Mouse (Mus musculus) spleen, postnatal 4 days (tissue): Measurements from ENCODE around the gene B3gnt9.
"Not testable (repeated sequence)": the region's sequence is repeated elsewhere in the genome, so short reads cannot be mapped to it uniquely, and the experiment has no call there.

Experiments used
- DNase-seq, 2 experiments: peaks; one replicate each; pipeline ENCODE4 v3.0.0; 2022; ENCODE audit warnings: low spot score in 2 of 2

B3gnt9 gene

DNA sequence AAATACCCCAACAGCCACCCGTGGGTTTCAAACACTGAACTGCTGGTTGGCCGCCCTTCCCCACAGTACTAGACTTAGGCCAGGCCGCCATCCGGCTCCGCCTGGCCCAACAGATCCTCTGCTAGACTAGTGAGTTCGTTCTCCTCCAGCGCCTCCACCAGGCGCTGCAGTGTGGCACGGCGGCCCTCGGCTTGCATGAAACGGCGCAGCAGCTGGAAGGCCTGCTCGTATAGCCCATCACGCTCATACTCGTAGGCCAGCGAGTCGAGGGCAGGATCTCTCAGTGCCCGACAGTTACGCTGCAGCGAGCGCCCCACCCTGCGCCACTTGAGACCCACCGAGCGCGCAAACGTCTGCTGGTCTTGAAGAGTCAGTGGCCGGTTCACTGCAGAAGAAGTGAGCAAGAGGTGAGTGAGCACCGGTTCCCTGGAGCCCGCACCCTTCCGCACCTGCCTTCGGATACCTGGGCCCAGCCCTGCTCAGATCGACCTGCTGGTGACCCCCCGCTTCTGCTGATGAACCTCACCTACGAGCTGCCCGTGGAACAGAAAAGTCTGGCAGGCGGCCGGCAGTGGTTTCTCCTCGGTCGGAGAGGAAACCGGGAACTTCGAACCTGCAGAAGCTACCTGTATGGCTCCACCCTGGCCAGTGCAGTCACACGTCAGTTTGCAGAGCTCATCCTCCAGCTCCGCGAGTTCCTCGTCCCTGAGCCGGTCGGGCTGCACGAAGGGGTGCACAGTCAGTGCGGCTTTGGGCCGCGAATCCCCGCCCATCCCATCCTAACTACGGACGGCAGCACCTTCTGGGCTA is 4.2 kb upstream of the B3gnt9 start:
- peak in 1 of 2 experiments; percentile 69 for DNase-seq

DNA sequence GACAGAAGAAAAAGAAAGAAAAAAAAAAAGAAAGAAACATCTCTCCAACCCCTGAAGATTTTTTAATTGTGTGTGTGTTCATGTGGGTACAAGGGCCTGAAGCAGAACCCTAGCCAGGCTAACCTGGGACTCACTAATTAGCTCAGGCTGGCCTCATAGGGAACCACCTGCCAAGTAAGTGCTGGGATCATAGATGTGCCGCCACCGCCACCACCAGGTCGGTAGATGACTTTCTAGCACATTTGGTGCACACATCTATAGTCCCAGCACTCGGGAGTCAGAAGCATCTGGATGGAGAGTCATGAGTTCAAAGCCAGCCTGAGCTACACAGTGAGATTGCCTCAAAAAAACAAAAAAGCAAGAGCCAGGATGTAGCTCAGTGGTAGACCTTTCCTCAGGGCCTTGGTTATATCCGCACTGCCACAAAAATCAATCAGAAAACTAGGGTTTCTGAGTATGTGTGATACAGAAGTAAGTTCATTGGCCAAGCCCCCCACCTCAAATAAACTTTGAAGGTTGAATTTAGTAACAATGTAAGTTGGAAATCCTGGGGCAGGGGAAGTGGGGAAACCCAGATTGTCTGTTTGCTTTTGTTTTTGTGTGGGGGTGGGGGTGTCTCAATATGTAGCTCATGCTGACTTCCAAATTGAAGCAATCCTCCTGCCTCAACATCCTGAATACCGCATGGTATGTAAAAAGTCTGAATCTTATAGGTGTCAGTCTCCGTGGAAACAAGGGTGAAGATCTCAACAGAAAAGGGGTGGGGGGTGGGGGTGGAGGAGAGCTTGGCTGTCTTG is 2.6 kb upstream of the B3gnt9 start:
- DNase-seq = no peak

DNA sequence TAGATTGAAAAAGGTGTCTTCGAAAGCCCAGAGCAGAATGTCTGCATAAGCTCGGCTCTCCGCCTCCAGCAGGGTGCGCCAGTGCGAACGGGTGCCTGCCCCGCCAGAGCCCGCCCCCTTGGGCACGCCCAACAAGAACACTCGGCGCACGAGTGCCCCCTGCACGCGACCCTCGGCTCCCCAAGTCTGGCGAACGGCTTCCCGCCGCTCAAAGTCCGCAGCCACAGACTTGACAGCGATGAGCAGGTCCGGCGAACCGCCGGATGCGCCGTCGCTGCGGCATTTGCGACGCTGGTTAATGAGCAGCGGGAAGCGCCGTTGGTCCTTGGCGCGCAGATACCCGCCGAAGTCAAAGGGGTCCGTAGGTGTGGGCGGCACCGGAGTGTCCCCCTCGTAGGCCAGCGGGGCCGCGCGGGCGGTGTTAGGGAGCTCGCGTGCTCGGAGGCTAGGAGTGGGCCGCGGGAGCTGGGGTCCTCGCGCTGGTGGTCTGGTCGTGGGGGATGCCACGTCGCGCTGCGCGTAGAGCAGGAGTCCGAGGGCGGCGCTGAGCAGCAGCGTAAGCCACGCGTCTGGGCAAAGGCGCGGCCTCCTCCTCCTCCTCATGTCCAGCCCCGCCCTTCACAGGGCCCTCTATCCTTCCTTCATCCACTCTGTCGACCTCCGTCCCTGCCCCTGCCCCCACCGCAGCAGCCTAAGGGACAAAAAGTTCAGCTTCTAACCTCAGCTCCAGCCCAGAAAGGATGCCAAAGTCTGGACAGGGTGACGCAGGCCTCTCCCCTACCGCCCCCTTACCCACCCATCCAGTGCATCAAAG is 594 bp downstream of the B3gnt9 start:
- DNase-seq = peak; percentile 90 to 97

DNA sequence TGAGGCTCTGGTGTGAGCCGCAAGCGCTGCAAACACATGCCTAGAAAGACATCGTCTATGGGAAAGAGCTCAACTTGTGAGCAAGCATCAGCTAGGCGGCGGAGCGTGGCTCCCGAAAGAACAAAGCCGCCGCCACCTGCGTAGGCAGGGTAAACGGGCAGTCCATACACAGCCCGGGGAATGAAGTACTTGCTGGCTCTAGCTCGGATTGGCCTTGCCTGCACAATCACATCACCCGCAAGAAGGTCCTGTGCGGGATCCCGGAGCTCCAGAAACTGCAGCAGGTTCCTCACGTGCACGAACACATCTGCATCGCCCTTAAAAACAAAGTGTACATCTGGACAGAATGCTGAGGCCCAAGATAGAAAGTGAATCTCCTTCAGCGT is 1.2 kb downstream of the B3gnt9 start:
- DNase-seq = peak in 1 of 2 experiments; percentile 63

DNA sequence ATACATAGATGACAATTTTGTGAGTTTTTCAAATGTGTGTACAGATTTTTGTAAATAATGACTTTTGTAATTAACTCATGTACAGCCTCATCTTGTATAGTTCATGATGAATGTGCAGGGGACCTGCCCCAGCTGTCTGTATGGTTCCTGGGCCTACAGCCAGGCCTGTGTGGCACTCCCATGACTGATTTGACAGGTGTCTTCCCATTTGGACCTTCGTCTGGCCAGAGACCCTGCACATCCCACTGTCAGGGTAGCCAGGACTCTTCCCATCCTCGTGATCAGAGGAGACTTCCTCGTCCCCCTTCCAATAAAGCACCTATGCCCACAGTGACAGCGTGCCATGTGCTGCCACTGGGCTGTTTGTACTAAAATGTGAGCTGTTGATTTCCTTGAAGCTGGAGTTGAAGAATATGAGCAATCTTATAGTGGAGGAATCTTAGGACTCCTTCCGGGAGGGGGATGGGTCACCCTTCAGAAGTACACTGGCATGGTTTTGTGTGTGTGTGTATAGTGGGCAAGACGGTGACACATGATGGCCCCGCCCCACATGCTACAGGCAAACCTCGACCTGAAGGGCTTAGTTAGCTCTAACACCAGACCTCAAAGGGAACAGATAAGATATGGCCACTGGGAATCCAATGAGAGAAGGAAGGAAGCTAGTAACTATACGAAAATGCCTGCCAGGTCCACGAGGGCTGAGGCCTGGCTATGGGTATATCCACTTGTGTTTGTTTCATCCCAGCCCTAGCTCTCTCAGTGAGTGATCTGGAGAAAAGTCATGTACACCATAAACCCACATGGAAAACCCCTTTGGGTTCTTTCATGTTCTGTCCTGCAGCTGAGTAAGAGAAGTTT is 2.0 kb downstream of the B3gnt9 start:
- DNase-seq = no peak

DNA sequence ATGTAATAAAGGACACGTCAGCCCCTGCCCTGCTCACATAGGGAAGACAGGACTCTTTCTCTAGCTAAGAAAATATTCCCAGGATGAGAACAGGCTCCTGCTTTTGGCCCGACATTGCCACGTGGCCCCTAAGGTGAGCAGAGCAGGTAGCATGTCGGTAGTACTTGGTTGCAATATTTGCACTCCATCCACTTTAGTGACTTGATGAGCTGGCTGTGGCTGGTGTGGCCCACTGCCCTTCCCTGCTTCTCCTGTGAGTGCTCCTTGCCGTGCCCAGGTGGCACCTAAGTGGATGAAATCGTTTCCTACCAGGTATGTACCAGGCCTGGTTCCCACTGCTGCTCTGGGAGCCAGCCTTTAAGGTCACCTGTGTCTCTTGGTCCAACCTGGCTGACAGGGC is 3.0 kb downstream of the B3gnt9 start:
- no peak for DNase-seq

DNA sequence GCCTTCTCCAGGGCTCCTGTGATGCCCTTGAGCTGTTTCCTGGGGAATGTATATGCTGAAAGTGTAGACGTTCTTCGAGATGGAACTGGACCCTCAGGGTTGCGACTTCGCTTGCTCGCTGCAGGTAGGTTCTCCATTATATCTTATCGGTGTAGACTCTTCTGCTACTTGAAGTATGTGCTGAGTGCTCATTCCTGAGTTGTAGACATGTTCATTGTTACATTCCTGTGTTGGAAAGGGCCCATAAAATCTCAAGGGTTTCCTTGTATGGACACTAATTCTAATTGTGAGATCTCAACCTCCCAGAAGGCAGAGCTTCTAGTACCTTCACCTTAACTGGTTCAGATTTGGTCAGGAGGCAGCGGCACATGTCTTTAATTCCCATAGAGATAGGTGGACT is 13.9 kb downstream of the B3gnt9 start:
- DNase-seq = no peak

DNA sequence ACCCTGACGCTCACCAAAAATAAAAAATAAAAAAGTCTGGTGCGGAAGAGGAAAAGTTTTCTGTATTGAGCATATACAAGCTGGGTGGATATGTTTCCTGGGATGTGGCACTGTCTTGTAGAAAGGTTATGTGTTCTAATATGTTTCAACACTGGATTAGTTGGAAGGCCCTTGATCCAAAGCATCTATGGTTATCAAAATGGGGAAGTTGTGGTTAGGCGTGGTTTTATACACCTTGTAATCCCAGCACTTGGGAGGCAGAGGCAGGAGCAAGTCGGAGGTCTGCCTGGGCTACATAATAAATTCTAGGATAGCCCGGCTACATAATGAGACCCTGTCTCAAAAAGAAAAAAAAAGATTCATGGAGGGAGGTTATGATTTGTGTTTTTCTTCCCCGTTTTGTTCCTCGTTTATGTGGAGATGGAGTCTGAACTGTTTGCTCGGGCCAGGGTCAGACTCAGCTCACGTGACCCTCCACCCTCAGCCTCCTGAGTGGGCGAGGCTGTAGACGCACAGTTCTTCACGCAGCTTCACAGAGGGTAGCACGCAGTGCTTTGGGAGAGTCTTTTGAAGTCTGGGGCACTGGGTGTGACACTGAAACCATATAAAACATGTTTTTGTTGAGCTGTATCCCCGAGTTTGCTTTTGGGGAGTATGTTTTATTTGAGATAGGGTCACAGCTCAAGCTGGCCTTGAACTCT is 17.4 kb downstream of the B3gnt9 start:
- no peak for DNase-seq

DNA sequence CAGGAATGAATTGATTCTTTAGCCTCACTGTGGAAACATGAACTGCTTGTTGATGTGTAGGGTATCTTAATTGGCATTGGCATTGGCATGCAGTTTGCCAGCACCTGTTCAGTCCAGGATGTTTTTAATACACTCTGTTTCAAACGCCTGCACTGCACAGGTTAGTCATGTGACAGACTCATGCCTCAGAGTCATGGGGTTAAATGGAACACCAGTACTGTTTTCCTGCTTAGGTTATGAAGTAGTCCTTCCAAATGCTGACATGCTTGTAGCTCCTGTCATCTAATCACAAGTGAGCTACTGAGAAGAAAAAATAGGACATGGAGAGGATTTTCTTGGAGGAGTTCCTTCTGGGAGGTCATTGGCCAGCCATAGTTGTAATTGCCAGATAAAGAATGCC is 19.7 kb downstream of the B3gnt9 start:
- DNase-seq = no peak

DNA sequence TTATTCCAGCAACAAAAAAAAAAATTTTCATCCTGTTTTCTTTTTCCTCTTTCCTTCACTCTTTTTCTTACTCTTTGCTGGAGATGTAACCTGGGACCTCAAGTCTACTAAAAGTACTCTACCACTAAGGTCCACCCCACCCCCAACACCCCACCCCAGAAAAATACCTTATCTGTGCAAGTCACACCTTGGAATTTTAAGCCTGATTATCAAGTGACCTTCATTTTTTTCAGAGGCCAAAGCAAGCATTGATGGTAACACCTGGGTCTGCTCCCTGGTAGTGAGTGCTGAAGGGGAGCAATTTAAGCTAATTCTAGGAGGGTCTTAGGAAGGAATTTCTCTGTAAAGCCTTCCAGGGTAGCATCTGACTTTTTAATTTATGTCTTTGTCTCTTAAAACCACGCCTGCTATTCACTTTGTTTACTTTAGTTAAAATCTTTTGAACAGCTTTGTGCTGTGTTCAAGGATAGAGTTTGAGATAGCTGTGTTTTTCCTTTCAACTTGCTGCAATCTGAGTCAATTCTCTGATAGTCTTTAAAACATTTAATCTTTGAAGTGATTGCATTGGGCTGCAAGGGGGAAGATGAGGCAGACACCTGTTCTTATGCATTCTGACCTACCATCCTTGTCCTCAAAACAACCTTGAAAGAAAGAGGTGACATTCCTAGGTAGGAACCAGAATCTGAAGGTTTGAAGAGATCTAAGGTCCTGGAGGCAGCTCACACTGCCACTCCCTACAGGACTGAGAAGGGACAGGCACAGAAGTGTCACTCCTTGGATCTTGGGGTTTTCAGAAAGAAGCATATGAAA is 21.6 kb downstream of the B3gnt9 start:
- no peak for DNase-seq

DNA sequence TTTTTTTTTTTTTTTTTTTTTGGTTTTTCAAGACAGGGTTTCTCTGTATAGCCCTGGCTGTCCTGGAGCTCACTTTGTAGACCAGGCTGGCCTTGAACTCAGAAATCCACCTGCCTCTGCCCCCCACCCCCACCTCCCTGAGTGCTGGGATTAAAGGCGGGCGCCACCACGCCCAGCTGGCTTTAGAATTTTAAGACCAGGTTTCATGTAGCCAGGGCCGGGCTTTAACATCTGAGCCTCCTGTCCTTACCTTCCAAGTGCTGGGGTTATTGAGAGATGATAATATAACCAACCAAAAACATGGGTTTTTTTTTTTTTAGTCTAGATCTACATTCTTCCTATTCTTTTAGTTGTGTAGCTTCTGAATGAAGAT is 22.6 kb downstream of the B3gnt9 start:
- DNase-seq = not testable (repeated sequence)

DNA sequence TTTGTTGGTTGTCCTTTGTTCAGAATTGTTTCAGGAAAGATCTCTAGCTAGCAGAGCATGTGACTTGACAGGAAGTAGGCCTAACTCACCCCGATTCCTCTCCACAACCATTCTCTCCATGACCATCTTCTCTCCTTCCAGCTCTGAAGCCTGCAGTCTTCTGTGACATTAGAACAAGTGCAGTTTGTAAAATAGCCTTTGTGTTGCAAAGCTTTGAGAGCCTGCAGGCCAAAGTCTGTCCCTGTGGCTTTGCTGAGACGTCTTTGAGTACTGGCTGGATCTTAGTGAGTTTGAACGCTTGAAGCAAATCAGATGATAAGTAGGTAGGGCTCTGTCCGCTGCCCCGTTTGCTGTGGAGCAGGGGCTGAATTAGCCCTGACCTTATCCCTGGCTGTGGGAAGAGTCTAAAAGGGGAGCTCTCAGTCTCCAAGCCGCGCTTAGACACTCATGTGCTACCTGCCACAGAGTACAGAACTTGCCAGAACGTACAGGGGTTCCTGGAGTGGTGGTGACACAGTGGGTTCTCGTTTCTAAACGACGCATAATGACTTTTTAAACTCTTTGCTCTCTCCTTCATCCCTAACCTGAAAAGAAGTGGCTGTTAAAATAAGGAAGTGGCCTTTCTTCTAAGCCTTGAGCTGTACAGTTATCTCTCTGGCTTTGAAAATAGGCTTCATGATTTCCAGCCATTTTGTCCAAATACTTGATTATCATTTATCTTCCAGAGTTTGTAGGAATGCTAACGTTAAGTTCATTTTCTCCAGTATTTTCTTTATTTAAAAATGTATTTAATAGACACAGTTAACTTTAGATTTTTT is 23.2 kb downstream of the B3gnt9 start:
- DNase-seq = no peak

DNA sequence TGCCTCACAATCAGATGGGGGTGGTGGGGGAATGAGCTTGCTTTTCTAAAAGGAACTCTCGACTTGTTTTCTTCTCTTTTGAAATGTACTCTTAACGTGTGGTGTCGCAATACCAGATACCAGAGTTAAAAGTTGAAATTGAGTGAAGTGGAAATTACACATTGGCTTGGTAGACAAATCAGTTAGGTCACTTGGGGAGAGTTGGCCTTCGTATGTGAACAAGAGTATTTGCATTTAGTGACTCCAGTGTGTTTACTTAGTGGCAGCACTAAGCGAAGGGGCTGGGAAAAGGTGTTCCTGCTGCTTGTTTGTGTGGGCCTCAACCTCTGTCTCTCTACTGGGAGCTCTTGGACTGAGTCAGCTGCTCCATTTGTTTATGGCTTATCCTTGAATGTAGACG is 29.0 kb downstream of the B3gnt9 start:
- DNase-seq = no peak

DNA sequence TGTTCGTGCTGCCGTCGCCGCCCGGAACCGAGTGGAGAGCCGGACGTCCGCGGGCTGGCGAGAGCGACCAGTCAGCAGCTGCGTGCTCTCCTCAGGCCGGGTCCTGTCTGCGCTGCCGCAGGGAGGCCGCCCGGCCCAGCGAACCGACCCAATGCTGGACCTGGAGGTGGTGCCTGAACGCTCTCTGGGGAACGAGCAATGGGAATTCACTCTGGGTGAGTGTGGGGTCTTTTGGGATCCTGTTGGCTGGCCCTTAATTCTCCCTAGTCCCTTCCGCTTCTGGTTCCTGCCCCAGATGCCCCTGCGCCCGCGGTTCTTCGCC is 29.7 kb downstream of the B3gnt9 start:
- no peak for DNase-seq

DNA sequence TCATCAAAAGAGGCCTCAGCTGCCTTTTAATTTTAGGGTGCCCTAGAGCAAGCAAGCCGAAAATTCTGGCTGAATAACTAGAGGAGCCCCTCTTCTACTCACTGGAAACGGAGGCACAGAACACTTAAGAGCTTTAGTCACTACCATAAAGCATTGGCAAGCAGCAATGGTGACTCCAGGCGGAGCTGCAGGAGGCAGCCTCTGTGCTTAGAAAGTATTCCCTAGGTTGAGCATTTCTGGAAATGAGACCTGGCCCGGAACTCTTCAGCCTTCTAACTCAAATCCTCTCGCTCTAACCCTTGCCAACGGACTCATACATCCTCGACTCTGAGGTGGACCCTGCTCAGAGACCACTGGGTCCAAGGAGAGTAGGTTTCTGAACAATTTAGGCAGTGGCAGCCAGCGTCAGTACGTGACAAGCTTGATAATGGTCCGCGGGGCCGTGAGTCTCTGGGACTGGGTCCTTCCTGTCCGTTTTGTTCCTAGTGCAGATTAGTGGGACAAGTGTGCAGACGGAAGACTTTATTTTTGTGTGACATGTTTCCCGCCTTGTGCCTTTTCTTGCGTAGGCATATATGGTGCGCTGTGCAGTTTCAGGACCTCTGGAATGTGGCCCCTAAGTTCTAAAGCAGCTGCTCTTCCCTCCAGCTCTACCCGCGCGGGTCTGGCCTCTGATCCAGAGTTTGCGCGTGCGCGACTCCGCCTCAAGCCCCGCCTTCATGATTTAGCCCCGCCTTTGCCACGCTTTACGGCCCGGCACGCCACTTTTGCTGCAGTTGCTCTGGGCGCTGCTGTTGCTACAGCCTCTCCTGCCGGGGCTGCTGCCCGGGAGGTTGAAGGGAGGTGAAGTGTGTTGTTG is 30.3 kb downstream of the B3gnt9 start, which contains the start of gene D230025D16Rik:
Gene D230025D16Rik (plus strand): TSS at position 733 of the 859 bp plus-strand sequence.
- peak; percentile 96 to 98 for DNase-seq

DNA sequence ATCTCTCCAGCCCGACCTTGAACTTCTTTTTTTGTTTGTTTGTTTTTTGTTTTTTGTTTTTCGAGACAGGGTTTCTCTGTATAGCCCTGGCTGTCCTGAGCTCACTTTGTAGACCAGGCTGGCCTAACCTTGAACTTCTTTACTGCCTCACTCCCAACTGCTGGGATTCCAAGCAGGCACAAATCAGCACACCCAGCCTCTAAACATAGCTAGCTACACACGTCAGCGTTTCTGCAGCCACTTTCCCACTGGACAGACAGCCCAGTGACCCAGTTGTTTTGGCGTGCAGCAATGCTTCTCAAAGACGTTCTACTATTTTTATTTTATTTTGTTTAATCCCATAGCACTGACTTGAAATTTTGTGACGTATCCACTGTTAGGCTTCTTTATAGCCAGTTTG is 31.1 kb downstream of the B3gnt9 start:
- no peak for DNase-seq

DNA sequence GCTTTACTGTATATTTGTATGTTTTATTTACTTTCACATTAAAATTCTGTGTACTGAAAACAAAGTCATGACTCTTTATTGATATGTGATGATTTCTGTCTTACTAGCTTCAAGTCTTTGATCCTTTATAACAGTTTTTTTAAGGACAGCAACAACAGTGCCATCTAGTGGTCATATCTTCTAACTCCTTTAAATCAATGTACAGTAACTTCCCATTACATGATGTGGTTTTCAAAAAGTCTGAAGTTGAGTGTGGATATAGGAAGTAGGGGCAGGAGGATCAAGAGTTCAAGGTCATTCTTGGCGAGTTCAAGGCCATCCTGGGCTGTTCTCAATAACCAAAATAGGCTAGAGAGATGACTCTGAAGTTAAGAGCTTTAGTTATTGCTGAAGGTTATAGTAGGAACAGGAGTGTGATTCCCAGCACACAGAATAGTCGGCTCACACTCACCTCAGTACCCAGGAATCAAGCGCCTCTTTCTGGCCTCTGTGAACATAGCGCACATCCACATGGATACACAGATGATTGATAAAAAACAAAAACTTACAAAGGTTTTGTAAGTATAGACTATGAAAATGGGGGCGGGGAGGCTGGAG is 36.9 kb downstream of the B3gnt9 start:
- DNase-seq = no peak

DNA sequence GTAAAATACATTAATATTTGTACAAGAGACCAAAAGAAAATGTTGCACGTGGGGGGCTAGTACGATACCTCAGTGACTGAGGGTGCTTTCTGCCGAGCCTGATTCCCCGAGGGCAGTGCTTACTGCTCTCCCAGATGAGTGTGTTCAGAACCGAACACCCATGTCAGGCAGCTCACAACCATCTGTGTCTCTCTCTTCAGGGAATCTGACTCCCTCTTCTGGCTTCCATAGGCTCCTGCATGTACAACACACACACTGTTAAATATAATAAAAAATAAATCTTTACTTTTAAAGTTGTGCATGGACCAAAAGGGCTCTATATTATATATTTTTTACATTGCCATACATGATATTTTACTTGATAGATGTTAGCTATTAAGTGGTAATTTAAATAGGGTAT is 40.8 kb downstream of the B3gnt9 start:
- DNase-seq = no peak
